Mouse (Mus musculus): Measurements from ENCODE around the gene Pitpnm2.

- TF ChIP-seq MAX (IDR thresholded peaks at IDR 0.05) (no peak), CEBPB (IDR thresholded peaks at IDR 0.05; ENCODE audit: low read depth) (no peak)
Observed at GRCm38 (mm10) chr5:124152734-124153133, 96.8 kb downstream of the Pitpnm2 start.
